Mouse (Mus musculus) E14TG2a.4 (cell line): Measurements from ENCODE around the gene Uspl1.

ENCODE experiments used
- H3K27me3 ChIP-seq: 2 replicates; pipeline ENCODE4 v1.6.1; 2014; ENCODE audit warnings: low read length, control low read depth; ENCODE audit not compliant: insufficient read depth
- H3K36me3 ChIP-seq: 2 replicates; pipeline ENCODE4 v1.6.1; 2014; ENCODE audit warnings: low read length, control low read depth; ENCODE audit not compliant: insufficient read depth
- H3K4me1 ChIP-seq: replicated peaks from 2 replicates; pipeline ENCODE4 v1.6.1; 2014; ENCODE audit warnings: low read depth, low read length, control low read depth
- H3K4me3 ChIP-seq: replicated peaks from 2 replicates; pipeline ENCODE4 v1.5.1; 2014; ENCODE audit warnings: mild to moderate bottlenecking, low read length
- H3K9me3 ChIP-seq: 2 replicates; pipeline ENCODE4 v1.6.1; 2014; ENCODE audit warnings: low read length, control low read depth
- CTCF ChIP-seq: conservative IDR thresholded peaks from 2 replicates; pipeline ENCODE4 v1.5.1; 2014; ENCODE audit warnings: low read length
- NANOG ChIP-seq: IDR thresholded peaks from 2 replicates; pipeline ENCODE4 v1.6.1; 2014; ENCODE audit warnings: borderline replicate concordance, low read length, mixed read lengths
- POU5F1 ChIP-seq: IDR thresholded peaks from 2 replicates; pipeline ENCODE4 v1.6.1; 2014; ENCODE audit warnings: low read length, borderline replicate concordance

Uspl1 gene

GRCm38 (mm10) chr5:149160469-149160868 lies 23.7 kb upstream of the Uspl1 start:
- TF ChIP-seq CTCF, result no peak
- TF ChIP-seq POU5F1, result no peak
- TF ChIP-seq NANOG, result no peak
- Histone ChIP-seq H3K27me3 (peaks cover 12% of the 10 kb centered on the region; the same call in 1 of the 2 replicates), H3K4me3 (no peak overlapping the region), H3K9me3 (no peaks in the 10 kb centered on the region), H3K36me3 (no peaks in the 10 kb centered on the region), H3K4me1 (peaks cover 26% of the 10 kb centered on the region)

- no peak for TF ChIP-seq CTCF
- no peak for TF ChIP-seq POU5F1
- no peak for TF ChIP-seq NANOG
- Histone ChIP-seq H3K4me1 (peaks cover 20% of the 10 kb centered on the region), H3K36me3 (no peaks in the 10 kb centered on the region), H3K4me3 (no peak overlapping the region), H3K27me3 (peaks cover 4% of the 10 kb centered on the region; the same call in 1 of the 2 replicates), H3K9me3 (no peaks in the 10 kb centered on the region)
Measured at GRCm38 (mm10) chr5:149162890-149163289, 21.3 kb upstream of the Uspl1 start.

- H3K36me3 ChIP-seq, result no peaks in the 10 kb centered on the region
- H3K4me1 ChIP-seq, result peaks cover 19% of the 10 kb centered on the region
- TF ChIP-seq NANOG, result no peak
- TF ChIP-seq POU5F1, result 0 out of 2 replicates have a peak, but pooled peaks have one; percentile 33
- H3K27me3 ChIP-seq, result peaks cover 4% of the 10 kb centered on the region; the same call in 1 of the 2 replicates
- H3K4me3 ChIP-seq, result no peak overlapping the region
- H3K9me3 ChIP-seq, result no peaks in the 10 kb centered on the region
Measured at GRCm38 (mm10) chr5:149164881-149165280, 19.3 kb upstream of the Uspl1 start.

- no peaks in the 10 kb centered on the region for H3K9me3 ChIP-seq
- H3K4me1 ChIP-seq, result peaks cover 23% of the 10 kb centered on the region
- no peak for TF ChIP-seq POU5F1
Measured at GRCm38 (mm10) chr5:149166011-149166410, 18.1 kb upstream of the Uspl1 start.

GRCm38 (mm10) chr5:149168051-149168450 lies 16.1 kb upstream of the Uspl1 start:
- H3K36me3 ChIP-seq, result no peaks in the 10 kb centered on the region
- TF ChIP-seq POU5F1 (no peak), NANOG (no peak), CTCF (no peak)

More at GRCm38 (mm10) chr5:149166011-149166410, 18.1 kb upstream of the Uspl1 start:
- Histone ChIP-seq H3K27me3 (no peaks in the 10 kb centered on the region), H3K36me3 (no peaks in the 10 kb centered on the region), H3K4me3 (no peak overlapping the region)

GRCm38 (mm10) chr5:149168816-149169215 lies 15.3 kb upstream of the Uspl1 start:
- peaks cover 27% of the 10 kb centered on the region for H3K4me1 ChIP-seq
- no peak for TF ChIP-seq CTCF
- no peak for TF ChIP-seq NANOG
- TF ChIP-seq POU5F1, result no peak
- H3K36me3 ChIP-seq, result no peaks in the 10 kb centered on the region
- no peak overlapping the region for H3K4me3 ChIP-seq
- no peaks in the 10 kb centered on the region for H3K9me3 ChIP-seq
- no peaks in the 10 kb centered on the region for H3K27me3 ChIP-seq

More at GRCm38 (mm10) chr5:149168051-149168450, 16.1 kb upstream of the Uspl1 start:
- Histone ChIP-seq H3K4me3 (no peak overlapping the region), H3K9me3 (no peaks in the 10 kb centered on the region), H3K4me1 (peaks cover 28% of the 10 kb centered on the region), H3K27me3 (no peaks in the 10 kb centered on the region)

- peaks cover 17% of the 10 kb centered on the region for H3K4me1 ChIP-seq
- H3K27me3 ChIP-seq, result no peaks in the 10 kb centered on the region
- TF ChIP-seq NANOG, result peak; percentile 20; the same call in 1 of the 2 replicates
- no peak for TF ChIP-seq POU5F1
- no peak for TF ChIP-seq CTCF
Measured at GRCm38 (mm10) chr5:149170841-149171588, 13.1 kb upstream of the Uspl1 start.

GRCm38 (mm10) chr5:149172246-149172645 lies 11.9 kb upstream of the Uspl1 start:
- H3K4me1 ChIP-seq, result peaks cover 17% of the 10 kb centered on the region
- no peaks in the 10 kb centered on the region for H3K27me3 ChIP-seq
- TF ChIP-seq CTCF (no peak), NANOG (no peak), POU5F1 (no peak)
- no peaks in the 10 kb centered on the region for H3K36me3 ChIP-seq
- H3K4me3 ChIP-seq, result no peak overlapping the region
- no peaks in the 10 kb centered on the region for H3K9me3 ChIP-seq

More at GRCm38 (mm10) chr5:149170841-149171588, 13.1 kb upstream of the Uspl1 start:
- H3K36me3 ChIP-seq, result no peaks in the 10 kb centered on the region
- no peaks in the 10 kb centered on the region for H3K9me3 ChIP-seq
- no peak overlapping the region for H3K4me3 ChIP-seq

- TF ChIP-seq POU5F1 (no peak), CTCF (no peak), NANOG (no peak)
- Histone ChIP-seq H3K4me1 (peaks cover 23% of the 10 kb centered on the region), H3K4me3 (no peak overlapping the region), H3K9me3 (no peaks in the 10 kb centered on the region), H3K27me3 (no peaks in the 10 kb centered on the region), H3K36me3 (no peaks in the 10 kb centered on the region)
Measured at GRCm38 (mm10) chr5:149174527-149174926, 9.6 kb upstream of the Uspl1 start.
